Mouse (Mus musculus): ENCODE data around the gene Zfy1.
"Not testable (repeated sequence)": the region's sequence is repeated elsewhere in the genome, so short reads cannot be mapped to it uniquely, and the experiment has no call there.

The Zfy1 gene

GRCm38 (mm10) chrY:797309-797708 is at the start of gene Zfy1:
Gene Zfy1, minus strand, starts transcription at chrY:797409.
- not testable (repeated sequence) for DNase-seq (ENCODE audit: low read depth, low spot score)

GRCm38 (mm10) chrY:818396-818795 is 21.2 kb upstream of the Zfy1 start, which contains the start of gene Uba1y:
Gene Uba1y, plus strand, starts transcription at chrY:818649.
- DNase-seq (ENCODE audit: low read depth, low spot score): no peak

GRCm38 (mm10) chrY:808991-809661 is 11.9 kb upstream of the Zfy1 start:
- DNase-seq (ENCODE audit: low read depth, low spot score): no peak

Data from c-Kit-negative CD71-positive TER-119-positive erythroid progenitor cells, embryonic 14.5 days (primary cell).